28 mouse cellular contexts compared by ENCODE assay signal in genomic region chrX:159597502-159597901, GRCm38 (mm10). TPM values are rescaled to one million over a fixed set of nuclear protein-coding genes. Genes with fewer than 3 reads are reported as not detected.
DNase-seq lines count a peak whose midpoint lies in the region; ATAC-seq and TF ChIP-seq lines count a peak whose summit lies in the region.
"Had no signal": no experiment of that assay in that cellular context is flagged by ENCODE, and none has a peak within 500 bp of the region (broad histone marks: within the 10 kb centered on the region; RNA-seq: fewer than 3 reads in every experiment).

No protein-coding gene starts in this region.

- no peak overlapping the region for H3K4me3 ChIP-seq in liver, embryonic 14.5 days (ENCODE audit: insufficient read depth in 1 of 2, low read depth in 2 of 2, low read length in 2 of 2)
- no peak overlapping the region for H3K4me3 ChIP-seq in forebrain, embryonic 11.5 days (ENCODE audit: low read depth, low read length)
- H3K4me3 ChIP-seq in intestine, postnatal 0 days (ENCODE audit: low read depth, low read length) = no peak overlapping the region
- H3K4me3 ChIP-seq: forebrain, embryonic 15.5 days; hindbrain, embryonic 13.5 days; myocyte; neural tube, embryonic 12.5 days had no signal

- H3K9me3 ChIP-seq in liver, embryonic 14.5 days (ENCODE audit: control insufficient read depth, low read length) = no peaks in the 10 kb centered on the region
- no peaks in the 10 kb centered on the region for H3K9me3 ChIP-seq in forebrain, embryonic 11.5 days (ENCODE audit: control insufficient read depth, low read length)
- H3K9me3 ChIP-seq in intestine, postnatal 0 days (ENCODE audit: control insufficient read depth) = no peaks in the 10 kb centered on the region
- H3K9me3 ChIP-seq: forebrain, embryonic 15.5 days; hindbrain, embryonic 13.5 days; neural tube, embryonic 12.5 days had no signal

- H3K9ac ChIP-seq in liver, embryonic 14.5 days (replicated peaks) = no peak overlapping the region; the same call in 1 of the 2 replicates
- no peak overlapping the region for H3K9ac ChIP-seq in forebrain, embryonic 11.5 days (ENCODE audit: low read length)
- no peak overlapping the region for H3K9ac ChIP-seq in intestine, postnatal 0 days (ENCODE audit: low read depth, low read length)
- H3K9ac ChIP-seq: forebrain, embryonic 15.5 days; hindbrain, embryonic 13.5 days; lung, embryonic 14.5 days; neural tube, embryonic 12.5 days had no signal

- H3K4me1 ChIP-seq in liver, embryonic 14.5 days (replicated peaks; ENCODE audit: control insufficient read depth in 2 of 2, insufficient read depth in 2 of 2, low read length in 1 of 2) = peaks cover 12 to 19% of the 10 kb centered on the region in 2 experiments
- H3K4me1 ChIP-seq in forebrain, embryonic 11.5 days (replicated peaks; ENCODE audit: control insufficient read depth, insufficient read depth, low read length) = no peaks in the 10 kb centered on the region
- no peaks in the 10 kb centered on the region for H3K4me1 ChIP-seq in intestine, postnatal 0 days (replicated peaks; ENCODE audit: control insufficient read depth, insufficient read depth, low read length)
- H3K4me1 ChIP-seq: forebrain, embryonic 15.5 days; hindbrain, embryonic 13.5 days; neural tube, embryonic 12.5 days had no signal

- TF ChIP-seq EP300 in liver, embryonic 14.5 days (IDR thresholded peaks at IDR 0.05; ENCODE audit: low read depth) = peak; percentile 85

- DNase-seq in MEL-GATA-1-ER (ENCODE audit: extremely low read depth, low read depth) = peak; percentile 13
- peak; percentile 64 to 73 (median 69) for DNase-seq in liver, embryonic 14.5 days (ENCODE audit: low read depth in 3 of 3, low spot score in 3 of 3)
- no peak for DNase-seq in forebrain, embryonic 11.5 days (ENCODE audit: low spot score)
- no peak for DNase-seq in adrenal gland, adult 8-10 months
- DNase-seq: adrenal gland, postnatal 10 days; cerebellum, adult 2 months; cerebellum, postnatal 14 days; gastrocnemius, postnatal 25 days; heart, adult 11 months; heart, postnatal 36 days; kidney, adult 9 months; kidney, postnatal 14 days; left cerebral cortex, postnatal 4 days; lung, embryonic 14.5 days; lung, postnatal 14 days; thymus, adult 2 months; thymus, postnatal 36 days had no signal

- peak overlapping the region; percentile 38 for H3K4me2 ChIP-seq in liver, embryonic 14.5 days (ENCODE audit: low read depth)
- no peak overlapping the region for H3K4me2 ChIP-seq in forebrain, embryonic 11.5 days (ENCODE audit: low read depth, low read length, severe bottlenecking)
- H3K4me2 ChIP-seq in intestine, postnatal 0 days (replicated peaks; ENCODE audit: low read depth) = no peak overlapping the region
- H3K4me2 ChIP-seq: forebrain, embryonic 15.5 days; heart, embryonic 11.5 days; hindbrain, embryonic 13.5 days; lung, embryonic 14.5 days; midbrain, embryonic 11.5 days; neural tube, embryonic 12.5 days had no signal

- H3K36me3 ChIP-seq in liver, embryonic 14.5 days (replicated peaks; ENCODE audit: control insufficient read depth, insufficient read depth, low read depth) = no peaks in the 10 kb centered on the region
- no peaks in the 10 kb centered on the region for H3K36me3 ChIP-seq in forebrain, embryonic 11.5 days (ENCODE audit: control insufficient read depth, insufficient read depth, low read length)
- H3K36me3 ChIP-seq in intestine, postnatal 0 days (ENCODE audit: control insufficient read depth, insufficient read depth) = no peaks in the 10 kb centered on the region
- H3K36me3 ChIP-seq: forebrain, embryonic 15.5 days; hindbrain, embryonic 13.5 days; neural tube, embryonic 12.5 days had no signal

- no peaks in the 10 kb centered on the region for H3K27me3 ChIP-seq in liver, embryonic 14.5 days (ENCODE audit: control insufficient read depth, insufficient read depth, low read length)
- no peaks in the 10 kb centered on the region for H3K27me3 ChIP-seq in forebrain, embryonic 11.5 days (ENCODE audit: control insufficient read depth, insufficient read depth, low read length)
- no peaks in the 10 kb centered on the region for H3K27me3 ChIP-seq in intestine, postnatal 0 days (replicated peaks; ENCODE audit: control insufficient read depth, insufficient read depth, low read length)
- H3K27me3 ChIP-seq: forebrain, embryonic 15.5 days; hindbrain, embryonic 13.5 days; neural tube, embryonic 12.5 days had no signal

- WGBS in liver, embryonic 14.5 days (ENCODE audit: insufficient replicate concordance) = 10% methylated on average over 1 of the region's 1 CpGs
- WGBS in forebrain, embryonic 11.5 days = 77% methylated on average over 1 of the region's 1 CpGs
- WGBS in intestine, postnatal 0 days = 53% methylated on average over 1 of the region's 1 CpGs

- peak; percentile 76; the same call in 1 of the 2 replicates for ATAC-seq in erythroid progenitor cell, adult 5-6 weeks (replicated peaks; ENCODE audit: low FRiP score, poor library complexity, severe bottlenecking)
- ATAC-seq in liver, embryonic 14.5 days (ENCODE audit: insufficient read depth) = peak; percentile 94
- ATAC-seq in megakaryocyte-erythroid progenitor cell, adult 5-6 weeks (replicated peaks; ENCODE audit: low FRiP score, low TSS enrichment, poor library complexity, severe bottlenecking) = peak; percentile 94
- no peak for ATAC-seq in forebrain, embryonic 11.5 days (replicated peaks; ENCODE audit: low FRiP score)
- no peak for ATAC-seq in intestine, postnatal 0 days
- ATAC-seq: CD4-positive, CD25-positive, alpha-beta regulatory T cell, adult 4 months; forebrain, embryonic 15.5 days; intestine, embryonic 16.5 days had no signal

- TF ChIP-seq CTCF in liver, embryonic 14.5 days (IDR thresholded peaks at IDR 0.05; ENCODE audit: low read depth) = no peak
- no peak for TF ChIP-seq CTCF in intestine, postnatal 0 days (IDR thresholded peaks at IDR 0.05; ENCODE audit: low read depth)

- peak overlapping the region; percentile 84 for H3K27ac ChIP-seq in liver, embryonic 14.5 days
- H3K27ac ChIP-seq in forebrain, embryonic 11.5 days (ENCODE audit: low read depth, low read length) = no peak overlapping the region
- no peak overlapping the region for H3K27ac ChIP-seq in intestine, postnatal 0 days (ENCODE audit: low read depth, low read length)
- H3K27ac ChIP-seq: forebrain, embryonic 15.5 days; hindbrain, embryonic 13.5 days; neural tube, embryonic 12.5 days had no signal

RNA-seq across cellular contexts. Expression of gene Sh3kbp1, which starts 29.6 kb away (rescaled TPM):
- 36.5 and 41.4 TPM in 2 replicates for total RNA-seq in erythroid progenitor cell, adult 5-6 weeks (2015; ENCODE audit: low replicate concordance)
- 24.3 and 35.2 TPM in 2 replicates for total RNA-seq in erythroid progenitor cell, adult 5-6 weeks (2017; ENCODE audit: low replicate concordance)
- 3.0 and 4.0 TPM in 2 replicates for polyA plus RNA-seq in liver, embryonic 14.5 days (2012; rRNA removed)
- 9.9 and 11.2 TPM in 2 replicates for polyA plus RNA-seq in liver, embryonic 14.5 days (2014; fragmentation: Nextera tagmentation; extraction: Ambion mirVana)
- 49.9 and 52.4 TPM in 2 replicates for total RNA-seq in megakaryocyte-erythroid progenitor cell, adult 5-6 weeks (2014; fragmentation: Nextera tagmentation)
- 70.5 and 76.3 TPM in 2 replicates for total RNA-seq in megakaryocyte-erythroid progenitor cell, adult 5-6 weeks (2017)
- 24.6 and 28.5 TPM in 2 replicates for polyA plus RNA-seq in forebrain, embryonic 11.5 days (2014; fragmentation: Nextera tagmentation; extraction: Ambion mirVana)
- 7.1 and 7.7 TPM in 2 replicates for polyA plus RNA-seq in intestine, postnatal 0 days (2015; fragmentation: Nextera tagmentation; extraction: Ambion mirVana)
- 10 to 100 TPM; 13.0 to 21.5 (median 19.5) TPM for total RNA-seq in adrenal gland, adult 8-10 months (2022)

Comparison
In these comparisons a context has a peak if more than half of its experiments do, and no peak if none do; other contexts are left out.
1. DNase-seq: peak in MEL-GATA-1-ER (single experiment) and liver, embryonic 14.5 days (3 of 3); none in forebrain, embryonic 11.5 days (single experiment) and adrenal gland, adult 8-10 months (single experiment).
2. ATAC-seq: peak in erythroid progenitor cell, adult 5-6 weeks (single experiment), liver, embryonic 14.5 days (single experiment) and megakaryocyte-erythroid progenitor cell, adult 5-6 weeks (single experiment); none in forebrain, embryonic 11.5 days (single experiment) and intestine, postnatal 0 days (single experiment).